Mouse (Mus musculus) inflammation-experienced regulatory T-cells, adult 6 months (primary cell): ENCODE measurements around the gene Scamp3. TPM values are rescaled to one million over a fixed set of nuclear protein-coding genes. Genes with fewer than 3 reads are reported as not detected.

ENCODE experiments used
- ATAC-seq: one replicate; pipeline ENCODE4 v1.8.0; 2017
- polyA plus RNA-seq, 3 experiments: library from polyadenylated mRNA; unstranded; fragments of 100-300 nt; shearing (Covaris generic); gene quantifications; one replicate each; pipeline ENCODE4 v1.2.1; 2017

The Scamp3 gene
- polyA plus RNA-seq, 3 experiments from 2014 or later: 168 to 216 (median 185) TPM

DNA sequence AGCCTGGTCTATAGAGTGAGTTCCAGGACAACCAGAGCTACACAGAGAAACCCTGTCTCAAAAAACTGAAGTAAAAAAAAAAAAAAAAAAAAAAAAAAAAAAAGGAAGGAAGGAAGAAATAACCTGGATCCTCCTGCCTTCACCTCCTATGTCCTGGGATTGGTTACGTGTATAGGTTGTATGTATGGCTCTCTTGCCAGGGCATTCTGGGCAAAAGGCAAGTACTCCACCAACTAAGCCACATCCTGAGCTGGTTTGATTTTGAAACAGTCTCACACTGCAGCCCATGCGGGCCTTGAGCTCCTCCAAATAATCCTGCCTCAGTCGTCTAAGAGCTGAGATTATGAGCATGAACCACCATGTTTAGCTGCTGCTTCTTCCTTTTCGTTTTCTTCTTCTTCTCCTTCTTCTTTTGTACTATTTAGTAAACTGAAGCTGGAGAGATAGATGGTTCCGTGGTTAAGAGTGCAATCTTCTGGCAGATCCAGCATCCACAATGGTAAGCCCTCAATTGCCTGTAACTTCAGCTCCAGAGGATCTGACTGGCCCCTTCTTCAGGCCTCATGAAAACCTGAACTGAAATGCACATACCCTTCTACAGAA, 13.5 kb upstream of the Scamp3 start:
- no peak for ATAC-seq

DNA sequence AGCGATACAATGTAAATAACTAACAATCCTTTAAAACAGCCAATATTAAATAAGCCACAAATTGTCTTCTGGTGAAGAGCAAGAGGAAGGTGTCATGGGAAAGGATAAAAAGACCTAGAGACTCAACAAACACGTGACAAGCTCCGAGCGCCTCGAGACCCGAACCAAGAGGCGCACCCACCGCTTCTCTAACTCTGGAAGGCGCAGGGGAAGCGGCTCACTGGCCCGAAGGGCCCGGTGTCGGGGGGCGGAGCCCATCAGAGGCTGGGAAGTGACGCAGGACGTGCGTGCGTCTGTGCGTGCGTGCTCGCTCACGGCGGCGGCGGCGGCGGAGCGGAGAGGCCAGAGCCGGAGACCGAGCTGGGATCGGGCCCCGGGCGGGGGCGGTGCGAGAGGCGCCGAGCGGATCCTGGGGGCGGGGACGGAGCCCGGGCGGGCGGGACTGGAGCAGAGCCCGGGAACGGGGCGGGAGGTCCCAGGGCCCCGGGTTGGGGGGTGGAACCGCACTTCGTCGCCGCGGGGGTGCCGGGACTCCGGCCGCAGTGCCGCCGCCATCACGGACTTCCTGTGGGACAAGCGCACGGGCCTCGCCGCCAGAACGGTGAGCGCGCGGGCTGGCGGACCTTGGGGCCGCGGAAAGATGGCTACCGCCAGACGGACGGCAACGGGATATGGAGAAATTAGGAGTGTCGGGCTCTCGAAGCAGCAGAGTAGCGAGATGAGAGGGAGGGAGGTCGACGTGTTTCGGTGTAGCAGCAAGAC, 12.6 kb upstream of the Scamp3 start, which contains the start of gene Clk2:
Gene Clk2, plus strand, starts transcription at position 290 of the 762 bp plus-strand sequence.
- ATAC-seq: peak; percentile 93

DNA sequence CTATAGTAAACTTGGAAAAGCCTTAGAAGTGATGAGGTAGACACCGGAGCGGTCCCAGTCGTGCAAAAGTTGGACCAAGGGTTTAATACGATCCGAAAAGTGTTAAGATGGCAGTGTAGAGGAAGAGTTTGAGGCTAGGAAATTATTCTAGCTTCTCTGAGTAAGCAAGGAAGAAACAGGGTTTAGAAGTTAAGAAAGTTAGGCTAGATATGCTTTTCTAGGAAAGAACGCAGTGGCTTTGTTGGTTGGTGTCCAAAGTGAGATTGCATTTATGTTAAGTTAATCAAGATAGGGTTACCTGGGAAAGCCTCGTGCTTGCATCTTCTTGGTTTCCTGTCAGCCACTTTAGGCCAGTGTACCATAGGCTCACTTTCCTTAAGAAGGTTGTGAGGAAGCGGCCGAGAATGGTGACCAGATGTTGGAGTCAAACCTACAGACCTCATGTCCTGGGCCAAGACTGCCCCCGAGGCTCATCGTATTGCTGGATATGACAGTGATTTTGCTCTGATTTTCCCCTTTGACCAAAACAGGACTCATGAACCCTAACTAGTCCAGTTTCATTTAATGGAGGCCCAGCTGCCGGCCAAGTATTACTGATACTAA, 11.9 kb upstream of the Scamp3 start:
- ATAC-seq: no peak

DNA sequence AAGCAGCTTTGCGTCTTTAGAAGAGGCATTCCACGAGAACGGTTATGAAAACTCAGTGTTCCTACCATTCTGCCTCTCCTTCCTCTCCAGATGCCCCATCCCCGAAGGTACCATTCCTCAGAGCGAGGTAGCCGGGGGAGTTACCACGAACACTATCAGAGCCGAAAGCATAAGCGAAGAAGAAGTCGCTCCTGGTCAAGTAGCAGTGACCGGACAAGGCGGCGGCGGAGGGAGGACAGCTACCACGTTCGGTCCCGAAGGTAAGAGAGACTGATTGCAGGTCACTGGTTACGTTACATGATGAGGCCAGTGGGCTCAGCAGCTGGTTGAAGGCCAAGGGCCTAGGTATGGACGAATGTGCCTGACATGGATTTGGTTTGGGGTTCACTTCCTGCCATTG, 10.3 kb upstream of the Scamp3 start:
- ATAC-seq: no peak

DNA sequence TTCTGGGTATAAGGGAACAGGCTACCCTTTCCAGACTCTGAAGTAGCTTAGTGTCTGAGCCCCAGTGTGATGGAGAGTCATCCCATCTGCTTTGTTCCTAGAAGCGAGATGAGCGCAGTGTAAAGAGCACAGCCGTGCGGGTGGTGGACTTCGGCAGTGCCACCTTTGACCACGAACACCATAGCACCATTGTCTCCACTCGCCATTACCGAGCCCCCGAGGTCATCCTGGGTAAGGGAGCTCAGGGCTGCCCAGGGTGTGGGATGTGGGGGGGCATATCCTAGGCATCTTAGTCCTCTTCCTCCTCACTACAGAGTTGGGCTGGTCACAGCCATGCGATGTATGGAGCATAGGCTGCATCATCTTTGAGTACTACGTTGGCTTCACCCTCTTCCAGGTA, 2.4 kb upstream of the Scamp3 start:
- no peak for ATAC-seq

DNA sequence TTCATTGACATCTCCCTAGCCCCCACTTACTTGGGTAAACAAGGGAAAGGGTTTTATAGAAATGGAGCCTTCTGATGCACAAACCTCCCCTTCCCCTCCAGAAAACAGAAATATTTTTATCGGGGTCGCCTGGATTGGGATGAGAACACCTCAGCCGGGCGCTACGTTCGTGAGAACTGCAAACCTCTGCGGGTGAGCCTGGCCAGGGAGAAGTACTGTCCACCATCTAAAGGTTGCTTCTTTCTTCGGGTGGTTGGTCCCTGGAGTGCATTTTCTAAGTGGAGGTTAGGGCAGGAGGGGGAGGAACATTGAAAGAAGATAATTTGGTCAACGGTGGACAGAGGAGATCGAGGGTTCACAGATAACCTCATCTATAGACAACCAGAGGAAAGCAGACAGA, 1.7 kb upstream of the Scamp3 start:
- ATAC-seq: no peak

DNA sequence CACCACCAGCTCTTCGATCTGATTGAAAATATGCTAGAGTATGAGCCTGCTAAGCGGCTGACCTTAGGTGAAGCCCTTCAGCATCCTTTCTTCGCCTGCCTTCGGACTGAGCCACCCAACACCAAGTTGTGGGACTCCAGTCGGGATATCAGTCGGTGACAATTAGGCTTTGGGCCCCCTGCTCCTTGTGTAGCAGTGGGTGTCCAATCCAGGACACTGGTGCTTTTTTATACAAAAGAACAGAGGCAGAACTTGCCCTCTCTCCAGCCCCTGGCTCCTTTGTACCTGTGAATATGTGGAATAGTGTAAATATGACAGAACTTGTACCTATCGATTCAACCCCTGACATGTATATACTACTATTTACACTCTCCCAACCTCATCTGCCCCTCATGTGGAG, 852 bp upstream of the Scamp3 start:
- ATAC-seq: no peak

DNA sequence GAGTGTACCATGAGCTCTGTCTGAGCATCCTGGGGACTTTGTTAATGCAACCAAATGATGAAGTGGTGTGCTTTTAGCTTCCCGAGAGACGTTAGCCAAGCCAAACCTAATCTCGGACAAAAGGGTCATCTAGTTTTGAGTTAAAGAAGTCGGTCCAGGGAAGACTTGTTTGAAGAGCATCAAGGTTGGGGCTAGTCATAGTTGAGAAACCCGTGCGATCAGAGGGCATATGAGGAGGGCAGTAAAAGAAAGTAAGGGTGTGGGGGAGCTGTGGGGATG, 773 bp downstream of the Scamp3 start:
- ATAC-seq: no peak

DNA sequence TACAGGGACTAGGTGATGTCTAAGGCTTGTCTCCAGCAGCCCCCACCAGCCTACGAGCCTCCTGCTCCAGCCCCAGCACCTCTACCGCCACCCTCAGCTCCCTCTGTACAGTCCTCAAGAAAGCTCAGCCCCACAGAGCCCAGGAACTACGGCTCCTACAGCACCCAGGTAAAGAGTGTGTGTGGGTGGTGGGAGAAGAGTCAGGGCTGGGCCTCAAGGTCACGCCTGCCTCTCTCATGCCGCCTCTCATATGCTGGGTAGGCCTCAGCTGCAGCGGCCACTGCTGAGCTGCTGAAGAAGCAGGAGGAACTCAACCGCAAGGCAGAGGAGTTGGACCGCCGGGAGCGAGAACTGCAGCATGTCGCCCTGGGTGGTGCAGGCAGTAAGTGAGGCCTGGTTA, 1.8 kb downstream of the Scamp3 start:
- ATAC-seq: no peak

DNA sequence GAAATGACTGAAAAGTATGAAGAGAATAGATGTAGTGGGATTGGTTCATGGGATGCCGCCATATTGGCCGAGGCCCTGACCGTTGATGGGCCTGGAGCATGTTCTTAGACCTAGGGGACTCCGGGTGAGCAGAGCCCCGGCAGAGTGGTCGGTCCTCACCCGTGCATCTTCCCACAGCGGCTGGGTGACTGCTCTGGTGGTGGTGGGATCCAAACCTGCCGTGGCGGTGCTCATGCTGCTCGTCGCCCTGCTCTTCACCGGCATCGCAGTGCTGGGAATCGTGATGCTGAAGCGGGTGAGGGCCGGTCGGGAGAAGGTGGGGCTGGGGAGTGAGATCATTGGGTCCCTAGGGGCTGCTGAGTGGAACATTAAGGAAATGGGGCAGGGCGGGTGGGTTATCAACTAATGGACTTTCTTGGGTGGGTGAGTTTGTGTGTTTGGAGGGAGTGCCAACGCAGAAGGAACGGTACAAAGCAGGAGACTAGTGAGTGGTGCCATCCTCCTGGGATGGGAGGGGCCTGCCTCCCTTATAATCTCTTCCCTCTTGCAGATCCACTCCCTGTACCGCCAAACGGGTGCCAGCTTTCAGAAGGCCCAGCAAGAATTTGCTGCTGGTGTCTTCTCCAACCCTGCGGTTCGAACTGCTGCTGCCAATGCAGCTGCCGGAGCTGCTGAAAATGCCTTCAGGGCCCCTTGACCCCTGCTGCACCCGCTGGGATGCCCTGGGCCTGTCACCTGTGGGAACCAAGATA, 4.7 kb downstream of the Scamp3 start:
- no peak for ATAC-seq

DNA sequence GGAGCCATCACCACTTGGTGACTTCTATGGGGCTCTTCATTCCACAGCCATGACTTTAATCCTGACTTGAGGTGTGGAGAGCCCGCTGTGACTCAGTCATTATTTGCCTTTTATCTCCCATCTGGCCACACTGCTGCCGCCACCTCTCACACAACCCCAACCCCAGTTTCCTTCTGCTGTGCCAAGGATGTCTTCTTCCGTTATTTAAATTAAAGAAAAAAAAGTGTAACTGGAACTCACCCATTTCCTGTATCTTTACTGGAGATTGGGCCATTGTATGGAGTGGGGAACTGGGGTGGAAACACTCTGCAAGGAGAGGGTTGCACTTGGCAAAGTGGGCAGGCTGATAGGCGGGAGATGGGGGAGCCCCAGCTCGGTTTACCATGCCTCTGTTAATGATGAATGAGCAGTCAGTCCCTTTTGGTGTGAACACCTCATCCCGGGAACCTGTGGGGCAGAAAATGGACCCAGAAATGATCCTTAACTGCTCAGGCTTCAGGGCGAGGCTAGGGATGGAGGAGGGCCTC, 5.3 kb downstream of the Scamp3 start:
- peak; percentile 9 for ATAC-seq

DNA sequence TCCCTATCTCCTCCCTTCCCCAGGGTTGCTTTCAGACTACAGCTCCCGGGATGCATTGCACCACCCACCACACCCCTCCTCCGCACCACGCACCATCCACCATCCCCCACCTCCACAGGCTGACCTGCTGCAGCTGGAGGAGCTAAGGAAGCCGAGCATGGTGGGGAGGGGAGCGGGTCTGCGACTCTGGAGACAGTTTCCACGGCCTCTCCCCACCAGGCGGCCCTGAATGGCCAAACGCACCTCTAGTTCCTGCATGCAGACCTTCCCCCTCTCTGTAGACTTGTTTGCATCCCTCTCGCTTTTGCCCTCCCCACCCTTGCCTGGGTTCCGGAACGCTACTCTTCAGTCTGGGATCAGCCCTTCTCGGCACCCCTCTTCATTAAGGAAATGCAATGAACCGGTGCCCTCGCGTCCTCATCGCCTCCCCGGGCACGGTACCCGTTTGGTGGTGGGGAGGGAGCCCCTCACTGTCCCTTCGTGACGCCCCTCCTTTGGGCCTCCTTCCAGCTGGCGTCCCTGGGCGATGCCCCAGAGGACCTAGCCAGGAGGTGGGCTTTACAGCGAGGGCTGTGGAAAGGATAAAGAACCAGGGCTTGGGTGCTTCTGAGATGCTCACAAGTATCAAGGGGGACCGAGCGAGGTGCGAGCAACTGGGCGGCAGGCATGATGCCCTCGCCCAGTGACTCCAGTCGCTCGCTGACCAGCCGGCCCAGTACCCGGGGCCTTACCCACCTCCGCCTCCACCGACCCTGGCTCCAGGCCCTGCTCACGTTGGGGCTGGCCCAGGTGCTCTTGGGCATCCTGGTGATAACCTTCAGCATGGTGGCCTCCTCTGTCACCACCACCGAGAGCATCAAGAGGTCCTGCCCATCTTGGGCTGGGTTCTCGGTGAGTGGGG, 6.0 kb downstream of the Scamp3 start, which contains the start of gene Fam189b:
Gene Fam189b, plus strand, starts transcription at position 86 of the 901 bp plus-strand sequence.
- peak; percentile 60 for ATAC-seq

DNA sequence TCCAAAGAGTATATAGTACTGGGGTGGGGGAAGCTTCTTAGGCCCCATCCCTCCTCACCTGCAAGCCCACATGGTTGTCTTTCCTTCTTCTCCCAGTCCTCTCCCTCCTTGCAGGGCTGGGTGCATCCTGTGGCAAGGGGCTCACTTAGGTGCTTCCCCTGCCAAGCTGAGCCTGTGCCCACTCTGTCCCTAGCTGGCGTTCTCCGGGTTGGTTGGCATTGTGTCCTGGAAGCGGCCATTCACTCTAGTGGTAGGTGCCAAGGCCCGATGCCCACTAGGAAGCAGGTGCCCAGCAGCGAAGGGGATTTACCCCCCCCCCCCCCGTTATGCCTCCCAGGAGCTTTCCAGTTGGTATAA, 6.7 kb downstream of the Scamp3 start:
- no peak for ATAC-seq

DNA sequence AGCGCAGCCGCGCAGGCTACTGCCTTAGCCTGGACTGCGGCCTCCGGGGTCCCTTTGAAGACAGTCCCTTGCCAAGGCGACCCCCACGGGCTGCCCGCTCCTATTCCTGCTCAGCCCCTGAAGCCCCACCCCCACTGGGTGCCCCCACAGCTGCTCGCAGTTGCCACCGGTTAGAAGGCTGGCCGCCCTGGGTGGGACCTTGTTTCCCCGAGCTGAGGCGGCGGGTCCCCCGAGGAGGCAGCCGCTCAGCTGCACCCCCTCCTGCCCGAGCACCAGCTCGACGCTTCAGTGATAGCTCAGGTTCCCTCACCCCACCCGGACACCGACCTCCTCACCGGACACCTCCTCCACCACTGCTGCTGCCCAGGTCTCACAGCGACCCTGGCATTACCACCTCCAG, 9.9 kb downstream of the Scamp3 start:
- ATAC-seq: no peak

DNA sequence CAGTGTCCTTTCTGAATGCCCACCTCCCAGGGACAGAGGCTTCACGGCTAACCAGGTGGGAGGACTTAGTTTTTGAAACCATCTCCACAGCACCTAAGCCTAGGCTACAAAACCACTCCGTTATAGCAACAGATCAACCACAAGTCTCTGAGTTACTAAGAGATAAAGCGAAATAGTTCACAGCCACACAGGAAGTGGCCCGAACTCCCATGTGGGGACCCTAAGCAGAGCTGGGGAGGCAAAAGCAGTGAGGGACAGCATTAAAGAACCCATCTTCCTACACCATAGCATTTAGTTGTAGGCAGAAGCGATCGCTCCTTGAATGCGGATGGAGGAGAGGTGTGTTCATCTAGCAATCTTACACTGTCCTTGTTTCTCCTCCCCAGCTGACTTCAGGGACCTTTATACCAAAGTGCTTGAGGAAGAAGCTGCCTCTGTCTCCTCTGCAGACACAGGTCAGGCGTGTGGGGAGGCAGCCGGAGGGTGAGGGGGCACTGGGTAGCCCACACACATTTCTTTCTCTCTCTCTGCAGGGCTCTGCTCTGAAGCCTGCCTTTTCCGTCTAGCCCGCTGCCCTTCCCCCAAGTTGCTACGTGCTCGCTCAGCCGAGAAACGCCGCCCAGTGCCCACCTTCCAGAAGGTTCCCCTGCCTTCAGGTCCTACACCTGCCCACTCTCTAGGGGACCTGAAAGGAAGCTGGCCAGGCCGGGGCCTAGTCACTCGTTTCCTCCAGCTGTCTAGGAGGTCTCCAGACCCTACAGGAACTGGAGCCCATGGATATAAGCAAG, 10.6 kb downstream of the Scamp3 start:
- ATAC-seq: peak; percentile 56

DNA sequence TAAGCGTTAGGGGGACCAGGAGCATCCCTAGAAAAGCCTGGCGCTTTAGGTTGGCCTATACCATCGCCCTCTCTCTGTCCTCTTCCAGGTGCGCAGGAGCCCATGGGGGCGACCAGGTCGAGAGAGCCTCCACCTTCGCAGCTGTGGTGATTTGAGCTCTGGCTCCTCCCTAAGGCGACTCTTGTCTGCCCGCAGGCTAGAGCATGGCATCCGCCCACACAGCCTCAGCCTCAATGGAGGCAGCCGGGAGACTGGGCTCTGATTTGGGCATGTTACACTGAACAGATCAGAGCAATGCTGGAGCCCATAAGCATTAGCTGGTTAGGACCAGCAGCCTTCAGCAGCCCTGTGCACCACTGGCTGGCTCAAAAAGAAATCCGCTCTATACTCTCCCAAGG, 11.2 kb downstream of the Scamp3 start:
- peak; percentile 44 for ATAC-seq

DNA sequence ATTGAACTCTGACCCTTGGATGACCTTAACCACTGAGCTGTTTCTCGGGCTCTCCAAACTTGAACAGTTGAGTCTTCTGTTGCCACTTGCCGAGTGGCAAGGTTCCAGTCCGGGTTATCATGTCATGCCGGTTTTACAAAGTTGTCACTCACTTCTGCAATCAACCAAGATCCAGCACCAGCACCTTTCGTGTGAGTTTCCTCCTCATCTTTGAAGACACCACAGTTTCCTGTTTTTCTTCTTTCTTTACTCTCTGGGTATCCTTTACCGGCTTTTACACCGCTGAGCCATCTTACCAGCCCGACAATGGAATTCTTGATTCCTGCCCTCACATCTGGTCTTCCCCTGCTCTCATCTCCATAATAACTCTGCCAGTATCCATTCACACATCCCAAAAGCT, 13.2 kb downstream of the Scamp3 start:
- ATAC-seq: peak; percentile 70

DNA sequence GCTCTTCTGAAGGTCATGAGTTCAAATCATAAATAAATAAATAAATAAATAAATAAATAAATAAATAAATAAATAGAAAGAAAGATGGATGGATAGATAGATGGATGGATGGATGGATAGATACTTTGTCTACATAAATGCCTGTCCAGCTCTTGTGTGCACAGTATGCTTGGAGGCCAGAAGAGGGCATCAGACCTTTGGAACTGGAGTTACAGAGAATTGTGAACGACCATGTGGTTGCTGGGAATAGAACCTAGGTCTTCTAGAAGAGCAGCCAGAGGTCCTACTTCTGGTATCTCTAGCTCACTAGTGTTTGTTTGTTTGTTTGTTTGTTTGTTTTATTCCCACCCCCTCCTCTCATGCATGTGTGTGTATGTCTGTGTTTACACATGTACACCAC, 16.1 kb downstream of the Scamp3 start:
- ATAC-seq: no peak

DNA sequence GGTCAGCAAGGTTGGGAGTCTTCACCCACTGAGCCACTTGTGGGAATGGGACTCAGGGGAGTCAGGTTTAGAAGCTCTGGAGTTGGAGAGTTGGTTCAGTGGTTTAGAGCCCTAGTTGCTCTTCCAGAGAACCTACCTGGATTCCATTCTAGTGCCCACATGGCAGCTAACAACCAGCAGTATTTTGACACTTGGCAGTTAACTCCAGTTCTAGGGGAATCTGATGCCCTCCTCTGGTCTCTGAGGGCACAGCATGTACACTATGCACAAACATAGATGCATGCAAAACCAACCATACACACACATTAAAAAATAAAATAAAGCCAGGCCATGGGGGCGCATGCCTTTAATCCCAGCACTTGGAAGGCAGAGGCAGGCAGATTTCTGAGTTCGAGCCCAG, 16.6 kb downstream of the Scamp3 start:
- peak; percentile 39 for ATAC-seq

DNA sequence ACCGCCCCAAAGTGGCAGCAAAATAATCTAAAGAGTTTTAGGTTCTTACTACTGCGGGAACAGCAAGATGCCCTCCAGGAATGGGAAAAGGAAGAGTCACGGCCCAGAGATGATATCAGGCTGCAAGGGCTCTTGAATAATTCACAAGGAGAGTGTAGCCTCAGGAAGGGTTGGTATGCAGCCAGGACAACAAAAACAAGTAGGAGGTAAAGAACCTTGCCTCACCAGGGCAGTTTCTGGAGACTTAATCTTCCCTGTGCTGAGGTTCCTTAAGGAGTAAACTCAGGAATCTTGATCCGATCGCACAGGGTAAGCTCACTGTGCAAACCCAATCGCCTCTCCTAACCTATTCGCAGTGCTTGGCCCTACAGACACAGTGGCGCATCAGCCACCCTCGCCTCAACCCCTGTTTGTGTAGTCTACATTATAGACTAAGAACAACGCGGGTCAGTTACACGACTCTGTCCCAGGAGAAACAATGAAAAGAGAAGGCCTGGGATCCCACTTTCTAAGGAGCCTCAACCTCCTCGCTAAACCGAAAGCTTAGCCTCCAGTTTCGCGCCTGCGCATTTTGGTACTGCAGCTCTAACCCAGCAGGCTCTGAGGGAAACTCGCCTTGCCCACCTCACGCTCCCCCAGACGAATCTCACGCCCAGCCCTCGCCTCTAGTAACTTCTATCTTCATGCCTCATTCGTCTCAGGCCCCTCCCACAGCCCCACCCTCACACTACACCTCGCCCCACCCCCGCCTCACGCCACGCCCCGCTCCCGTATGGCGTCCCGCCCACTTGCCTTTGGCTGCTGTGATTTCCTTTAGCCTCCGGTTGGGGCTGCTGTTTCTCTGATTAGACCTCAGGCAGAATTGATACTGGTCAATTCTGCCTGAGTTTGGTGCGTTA, 19.0 kb downstream of the Scamp3 start:
- ATAC-seq: peak; percentile 92
